Mouse (Mus musculus) heart, postnatal 14 days (tissue): ENCODE data around the gene Dnaja3. TPM values are rescaled to one million over a fixed set of nuclear protein-coding genes. Genes with fewer than 3 reads are reported as not detected.
"Not testable (repeated sequence)": the region's sequence is repeated elsewhere in the genome, so short reads cannot be mapped to it uniquely, and the experiment has no call there.

Experiments
- DNase-seq, 2 experiments: peaks; one replicate each; pipeline ENCODE4 v3.0.0; 2021 to 2022
- intact Hi-C: fragments of 180-260 bp; cut with DNase I; formaldehyde crosslinking; loops from one replicate; pipeline ENCODE4 v1.15.1; 2025
- total RNA-seq, 2 experiments: library from RNA; stranded (reverse); gene quantifications; 2 replicates each; pipeline ENCODE4 v1.2.3; 2021

Gene Dnaja3
- total RNA-seq, 2 experiments from 2014 or later = 121 to 123 TPM

GRCm38 (mm10) chr16:4754045-4754444 lies 114.3 kb downstream of the Dnaja3 start:
- no peak for DNase-seq

GRCm38 (mm10) chr16:4756660-4757335 lies 117.0 kb downstream of the Dnaja3 start:
- intact Hi-C loops, DNase-seq: not testable (repeated sequence)

More at GRCm38 (mm10) chr16:4754045-4754444, 114.3 kb downstream of the Dnaja3 start:
- intact Hi-C loops = no loop called here

Other genes with a start within 250 kb of the Dnaja3 start
- 10 to 100 TPM; 21.2 to 25.0 TPM for gene Adcy9, start 219.5 kb upstream of the Dnaja3 start, total RNA-seq
- 1,000 to 10,000 TPM; 1,039 to 1,112 TPM for gene Srl, start 98.2 kb upstream of the Dnaja3 start, total RNA-seq
- gene Tfap4, start 80.1 kb upstream of the Dnaja3 start, total RNA-seq = 1 to 10 TPM; 3.0 to 3.1 TPM
- 10 to 100 TPM; 20.8 to 23.0 TPM for gene Glis2, start 45.3 kb upstream of the Dnaja3 start, total RNA-seq
- gene Pam16, start 15.0 kb upstream of the Dnaja3 start, total RNA-seq = 100 to 1,000 TPM; 119 to 137 TPM
- 10 to 100 TPM; 12.1 to 14.7 TPM for gene Vasn, start within 50 bp of the Dnaja3 start, total RNA-seq
- 10 to 100 TPM; 20.6 to 20.7 TPM for gene Coro7, start 39.8 kb downstream of the Dnaja3 start, total RNA-seq
- gene Nmral1, start 79.4 kb downstream of the Dnaja3 start, total RNA-seq = 1 to 10 TPM; 3.2 to 4.5 TPM
- gene Hmox2, start 86.4 kb downstream of the Dnaja3 start, total RNA-seq = 10 to 100 TPM; 70.5 to 71.1 TPM
- 10 to 100 TPM; 78.8 to 81.3 TPM for gene Cdip1, start 150.3 kb downstream of the Dnaja3 start, total RNA-seq
- under 1 TPM in 1 of 2 experiments, not detected in 1; 0.14 TPM for gene 4930562C15Rik, start 195.4 kb downstream of the Dnaja3 start, total RNA-seq
- 10 to 100 TPM; 21.3 to 23.1 TPM for gene Ubald1, start 240.3 kb downstream of the Dnaja3 start, total RNA-seq
- gene Mgrn1, start 246.3 kb downstream of the Dnaja3 start, total RNA-seq = 100 to 1,000 TPM; 151 to 161 TPM